Mouse (Mus musculus): ENCODE measurements at regions not wholly inside any gene's neighbourhood (a gene's known extent, or its start where the extent isn't known, plus 50 kb on each side); places are given as distances from the start of the nearest gene placed in this dataset.

GRCm38 (mm10) chr17:64915708-64916107, 79.8 kb upstream of the 4930583I09Rik start:
- DNase-seq: no peak

- DNase-seq: no peak
Measured at GRCm38 (mm10) chr17:64915025-64915424, 79.2 kb upstream of the 4930583I09Rik start.

- DNase-seq: peak; percentile 71
Measured at GRCm38 (mm10) chr17:64914302-64914701, 78.4 kb upstream of the 4930583I09Rik start.

- no peak for DNase-seq
Measured at GRCm38 (mm10) chr17:64908671-64909070, 72.8 kb upstream of the 4930583I09Rik start.

- no peak for DNase-seq
Measured at GRCm38 (mm10) chr17:64901721-64902623, 66.1 kb upstream of the 4930583I09Rik start.

GRCm38 (mm10) chr17:64897473-64897872, 61.6 kb upstream of the 4930583I09Rik start:
- no peak for DNase-seq

GRCm38 (mm10) chr17:64895886-64896285, 60.0 kb upstream of the 4930583I09Rik start:
- DNase-seq: no peak

GRCm38 (mm10) chr17:64895466-64895865, 59.6 kb upstream of the 4930583I09Rik start:
- DNase-seq: no peak

- DNase-seq: no peak
Measured at GRCm38 (mm10) chr17:64893182-64893902, 57.5 kb upstream of the 4930583I09Rik start.
